Mouse (Mus musculus) layer of hippocampus, adult 9-10 months (tissue): ENCODE measurements around the gene Entpd3.

Experiments used
- DNase-seq: peaks from one replicate; pipeline ENCODE4 v3.0.0; 2022; ENCODE audit warnings: low spot score

Entpd3 gene

GRCm38 (mm10) chr9:120539662-120540251 lies at the start of gene Entpd3:
Entpd3 (plus strand) TSS chr9:120539818.
- no peak for DNase-seq

DNA sequence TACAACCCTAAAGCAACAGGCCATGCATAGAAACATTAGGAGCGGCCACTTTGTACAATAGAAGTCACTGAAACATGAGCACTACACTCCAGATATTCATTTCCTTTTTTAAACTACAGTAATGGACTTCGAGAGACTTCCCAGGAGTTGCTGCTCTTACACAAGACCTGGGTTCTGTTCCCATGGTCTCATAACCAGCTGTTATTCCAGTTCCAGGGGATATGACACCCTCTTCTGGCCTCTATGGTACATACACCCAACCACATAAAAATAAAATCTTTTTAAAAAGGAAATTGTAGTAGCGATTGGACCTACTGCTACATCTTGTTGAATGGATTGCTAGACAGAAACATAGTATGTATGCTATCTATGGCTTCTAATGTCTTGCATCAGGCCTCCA lies 48.1 kb upstream of the Entpd3 start:
- no peak for DNase-seq

- no peak for DNase-seq
These were observed 47.6 kb upstream of the Entpd3 start, which contains the start of gene Eif1b for GRCm38 (mm10) chr9:120492010-120492399. Eif1b (plus strand) TSS chr9:120492232.

- DNase-seq = peak; percentile 42
These were observed 46.9 kb upstream of the Entpd3 start for GRCm38 (mm10) chr9:120492400-120493351.

DNA sequence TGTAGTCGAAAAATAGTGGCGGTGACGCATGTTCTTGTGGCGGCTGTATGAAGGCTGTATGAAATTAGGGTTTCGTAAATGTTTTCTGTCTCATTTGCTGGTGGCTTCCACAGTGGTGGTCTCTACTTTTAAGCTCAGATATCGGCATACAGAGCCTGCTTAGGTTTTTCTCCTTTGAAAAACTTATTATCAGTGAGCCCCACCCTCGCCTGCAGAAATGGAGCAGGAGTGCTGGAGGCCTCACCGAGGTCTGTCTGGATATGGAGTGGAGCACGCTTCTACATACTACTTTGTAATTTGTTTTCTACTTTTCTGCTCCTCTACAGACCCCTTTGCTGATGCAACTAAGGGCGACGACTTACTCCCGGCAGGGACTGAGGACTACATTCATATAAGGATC lies 45.8 kb upstream of the Entpd3 start:
- DNase-seq = no peak

GRCm38 (mm10) chr9:120496691-120497090 lies 42.9 kb upstream of the Entpd3 start:
- peak; percentile 70 for DNase-seq

DNA sequence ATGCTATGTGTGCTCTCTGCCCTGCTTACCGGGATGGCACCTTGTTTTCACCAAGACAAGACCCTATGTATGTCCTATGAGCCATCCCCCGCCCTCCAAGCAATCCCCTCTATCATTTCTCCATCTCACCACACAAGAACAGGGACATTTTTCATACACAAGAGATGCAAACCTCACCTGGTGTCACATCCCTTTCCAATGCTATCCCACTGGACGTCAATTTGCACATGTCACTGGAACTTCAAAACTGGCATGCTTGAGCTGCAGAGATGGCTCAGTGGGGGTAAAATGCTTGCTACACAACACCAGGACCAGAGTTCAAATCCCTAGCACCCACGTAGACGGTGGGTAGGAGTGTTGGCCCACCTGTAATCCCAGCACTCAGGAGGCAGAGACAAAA lies 41.6 kb upstream of the Entpd3 start:
- no peak for DNase-seq

DNA sequence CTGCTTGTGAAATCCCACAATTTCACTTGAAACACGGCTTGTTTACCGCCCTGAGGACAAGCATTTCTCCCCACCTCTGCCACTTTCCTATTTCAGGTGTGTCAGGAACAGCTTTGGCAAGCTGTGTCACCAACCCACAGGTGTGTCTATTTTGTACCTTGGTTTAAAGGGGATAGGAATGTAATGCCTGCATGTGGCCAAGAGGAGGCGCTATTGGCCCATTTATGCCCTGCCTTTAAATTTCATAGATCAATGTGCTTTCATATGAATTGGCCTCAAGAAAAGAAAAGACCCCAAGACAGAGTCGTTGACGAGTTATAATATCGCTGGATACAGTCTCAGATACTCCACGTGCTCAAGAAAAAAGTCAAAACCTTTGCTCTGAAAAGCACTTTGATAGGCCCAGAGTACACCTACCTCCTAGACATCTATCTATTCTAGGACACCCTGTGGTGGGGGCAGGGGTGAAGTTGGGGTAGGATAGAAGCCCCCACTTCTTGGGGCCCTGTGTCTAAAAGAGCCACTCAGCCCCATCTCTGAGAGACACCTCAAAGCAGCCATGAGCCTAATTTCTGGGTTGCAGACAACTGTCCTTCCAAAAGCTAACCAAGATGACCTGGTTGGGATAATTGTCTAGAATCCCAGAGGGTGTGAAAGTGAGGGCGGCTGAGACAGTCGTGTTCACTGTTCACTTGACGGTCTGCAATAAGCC lies 38.3 kb upstream of the Entpd3 start:
- no peak for DNase-seq

DNA sequence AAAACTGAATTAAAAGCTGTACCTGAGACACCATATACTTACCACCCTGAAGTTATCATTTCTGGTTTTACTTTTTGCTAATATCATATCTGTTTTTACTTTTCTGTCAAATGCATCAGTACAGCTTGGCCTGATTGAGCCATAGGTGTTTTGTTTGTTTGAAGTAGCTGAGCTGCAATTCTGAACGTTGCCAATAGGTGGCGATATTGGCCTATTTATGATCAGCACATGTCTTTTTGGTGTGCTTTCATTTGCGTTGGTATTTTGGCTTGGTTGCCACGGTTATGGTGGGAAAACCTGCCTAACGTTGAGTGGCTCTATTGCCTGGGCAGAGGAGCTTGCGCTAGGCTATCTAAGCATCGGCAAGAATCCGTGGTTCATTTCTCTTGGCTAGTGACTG lies 37.6 kb upstream of the Entpd3 start:
- DNase-seq = peak; percentile 76

- no peak for DNase-seq
These were observed 35.2 kb upstream of the Entpd3 start for GRCm38 (mm10) chr9:120504423-120504822.

GRCm38 (mm10) chr9:120511781-120512180 lies 27.8 kb upstream of the Entpd3 start:
- DNase-seq = no peak

- DNase-seq = no peak
These were observed 22.9 kb upstream of the Entpd3 start for GRCm38 (mm10) chr9:120516720-120517119.

DNA sequence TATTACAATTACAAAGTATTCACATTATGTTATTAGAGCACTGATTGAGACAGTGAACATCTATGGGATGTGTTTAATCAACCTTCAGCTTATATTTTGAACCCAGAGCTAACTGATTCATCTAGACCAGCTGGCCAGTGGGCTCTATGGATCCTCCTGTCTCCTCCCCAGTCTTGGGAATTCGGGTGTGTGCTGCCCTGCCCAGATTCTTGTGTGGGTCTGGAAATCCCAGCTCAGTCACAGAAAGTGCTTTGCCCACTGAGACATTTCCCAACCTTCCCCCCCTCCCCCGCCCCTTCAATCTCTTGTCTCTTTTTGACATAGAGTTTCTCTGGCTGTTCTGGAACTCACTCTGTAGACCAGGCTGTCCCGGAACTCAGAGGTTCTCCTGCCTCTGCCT lies 20.7 kb upstream of the Entpd3 start:
- DNase-seq = no peak

DNA sequence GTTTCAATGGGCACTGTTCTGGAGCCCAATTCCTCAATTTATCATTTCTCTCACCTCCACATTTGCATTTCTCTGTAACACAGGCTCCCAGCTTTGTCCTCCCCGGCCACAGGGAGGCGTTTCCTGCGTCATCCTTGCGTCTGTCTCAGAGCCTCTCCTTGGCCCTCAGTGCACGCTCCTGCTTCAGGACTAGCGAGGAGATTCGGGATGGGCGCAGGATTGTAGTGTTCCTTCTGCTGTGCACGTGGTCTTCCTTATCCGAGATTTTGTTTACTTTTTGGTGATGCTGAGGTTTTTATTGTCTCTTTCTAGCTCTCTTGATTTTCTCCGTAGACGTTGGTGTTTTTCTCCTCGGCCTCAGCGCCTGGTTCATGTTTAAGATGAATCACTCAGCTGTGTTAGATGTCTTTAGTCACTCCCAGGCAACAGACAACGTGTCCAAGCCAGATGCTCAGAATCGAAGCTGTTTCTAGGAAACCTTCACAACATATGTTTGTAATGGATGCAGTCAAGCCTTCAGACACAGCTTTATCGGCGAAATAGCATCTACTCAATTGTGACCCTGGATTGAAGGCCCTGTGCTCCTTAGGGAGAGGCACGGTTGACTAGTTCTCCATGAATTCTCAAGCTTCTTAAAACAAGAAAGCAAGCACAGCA lies 20.0 kb upstream of the Entpd3 start:
- DNase-seq = no peak

- DNase-seq = no peak
These were observed 18.5 kb upstream of the Entpd3 start for GRCm38 (mm10) chr9:120521161-120521560.

GRCm38 (mm10) chr9:120527270-120527669 lies 12.3 kb upstream of the Entpd3 start:
- no peak for DNase-seq

DNA sequence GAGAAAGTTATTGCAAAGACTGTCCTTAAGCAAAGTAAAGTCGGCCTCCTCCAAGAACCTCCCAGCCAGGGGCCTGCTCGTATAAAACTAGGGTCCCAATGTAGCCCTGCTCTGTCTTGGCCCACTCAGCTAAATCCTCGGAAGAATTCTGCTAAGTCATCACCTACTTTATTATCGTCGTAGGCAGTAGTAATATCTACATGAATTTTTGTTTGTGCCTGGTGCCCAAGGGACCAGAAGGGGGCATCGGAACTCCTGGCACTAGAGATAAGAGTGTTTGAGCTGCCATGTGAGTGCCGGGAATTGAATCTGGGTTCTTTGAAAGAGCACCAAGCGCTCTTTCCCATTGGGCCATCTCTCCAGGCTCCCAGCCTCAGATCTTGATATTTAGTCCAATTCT lies 11.7 kb upstream of the Entpd3 start:
- DNase-seq = no peak

GRCm38 (mm10) chr9:120528815-120529510 lies 10.7 kb upstream of the Entpd3 start:
- DNase-seq = no peak

- DNase-seq = no peak
These were observed 9.1 kb upstream of the Entpd3 start for GRCm38 (mm10) chr9:120530471-120530870.

DNA sequence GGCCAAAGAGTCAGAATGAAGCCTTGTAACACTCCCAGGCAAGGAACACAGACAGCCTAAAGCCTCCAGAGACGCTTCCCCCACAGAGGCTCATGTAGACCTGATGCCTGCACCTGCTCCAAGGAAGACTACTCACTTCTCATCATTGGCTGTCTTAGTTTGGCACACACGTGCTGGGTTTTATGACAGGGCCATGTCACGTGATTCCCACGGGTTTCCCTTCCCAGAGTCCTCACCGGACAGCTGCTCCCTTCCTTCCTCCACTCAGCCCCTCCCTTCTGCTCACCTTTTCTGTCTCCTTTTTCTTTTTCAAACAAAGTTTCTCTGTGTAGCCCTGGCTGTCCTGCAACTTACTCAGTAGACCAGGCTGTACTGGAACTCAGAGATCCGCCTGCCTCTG lies 7.6 kb upstream of the Entpd3 start:
- DNase-seq = no peak

DNA sequence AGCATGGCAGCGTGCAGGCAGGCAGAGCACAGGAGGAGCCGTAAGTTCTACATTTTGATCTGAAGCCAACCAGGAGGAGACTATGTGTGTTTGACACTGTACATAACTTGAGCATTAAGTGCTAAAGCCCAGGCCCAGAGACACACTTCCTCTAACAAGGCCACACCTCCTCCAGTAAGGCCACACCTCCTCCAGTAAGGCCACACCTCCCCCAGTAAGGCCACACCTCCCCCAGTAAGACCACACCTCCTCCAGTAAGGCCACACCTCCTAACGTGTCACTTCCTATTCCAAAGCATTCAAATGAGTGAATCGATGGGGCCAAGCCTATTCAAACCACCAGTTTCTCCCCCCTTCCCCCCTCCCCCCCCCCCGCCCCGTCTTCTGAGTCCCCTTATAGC lies 6.9 kb upstream of the Entpd3 start:
- DNase-seq = no peak
